Mouse (Mus musculus) hindbrain, embryonic 11.5 days (tissue): Measurements from ENCODE around the gene Chadl. TPM values are rescaled to one million over a fixed set of nuclear protein-coding genes. Genes with fewer than 3 reads are reported as not detected.
"Not testable (repeated sequence)": the region's sequence is repeated elsewhere in the genome, so short reads cannot be mapped to it uniquely, and the experiment has no call there.

Experiments used
- ATAC-seq: fragments of 200-750 bp; cut with Nextera tagmentation; 2 replicates; pipeline ENCODE4 v1.8.0; 2017; ENCODE audit warnings: mild to moderate bottlenecking, moderate TSS enrichment, moderate library complexity; ENCODE audit not compliant: low FRiP score
- DNase-seq: peaks from one replicate; pipeline ENCODE4 v3.0.0-alpha.2; 2015; ENCODE audit warnings: low spot score
- H3K27ac ChIP-seq: fragments of 300-500 bp; sonication (generic); 2 replicates; pipeline ENCODE4 v1.5.1; 2014; ENCODE audit warnings: mild to moderate bottlenecking, low read depth, low read length
- H3K27me3 ChIP-seq: fragments of 300-500 bp; sonication (generic); 2 replicates; pipeline ENCODE4 v1.6.1; 2014; ENCODE audit warnings: mild to moderate bottlenecking, low read length, moderate library complexity, mixed read lengths; ENCODE audit not compliant: control insufficient read depth, insufficient read depth
- H3K36me3 ChIP-seq: fragments of 300-500 bp; sonication (generic); 2 replicates; pipeline ENCODE4 v1.6.1; 2014; ENCODE audit warnings: mild to moderate bottlenecking, low read length, moderate library complexity, mixed read lengths; ENCODE audit not compliant: control insufficient read depth, insufficient read depth
- H3K4me1 ChIP-seq: fragments of 300-500 bp; sonication (generic); replicated peaks from 2 replicates; pipeline ENCODE4 v1.6.1; 2014; ENCODE audit warnings: low read length, mixed read lengths; ENCODE audit not compliant: control insufficient read depth, insufficient read depth
- H3K4me2 ChIP-seq: fragments of 300-500 bp; sonication (generic); replicated peaks from 2 replicates; pipeline ENCODE4 v1.6.1; 2014; ENCODE audit warnings: mild to moderate bottlenecking, low read depth, low read length
- H3K4me3 ChIP-seq: fragments of 300-500 bp; sonication (generic); 2 replicates; pipeline ENCODE4 v1.5.1; 2014; ENCODE audit warnings: low read depth, low read length
- H3K9ac ChIP-seq: fragments of 300-500 bp; sonication (generic); 2 replicates; pipeline ENCODE4 v1.6.1; 2014; ENCODE audit warnings: low read depth, low read length
- H3K9me3 ChIP-seq: fragments of 300-500 bp; sonication (generic); 2 replicates; pipeline ENCODE4 v1.6.1; 2016; ENCODE audit warnings: low read length; ENCODE audit not compliant: control insufficient read depth
- WGBS: fragments of 180-500 bp; shearing (Covaris S2); extraction: QIAGEN DNeasy Blood & Tissue Kit; methylation state at CpG from one replicate; pipeline ENCODE4 v1.1.7; 2014; 5-methylcytosine and 5-hydroxymethylcytosine counted together
- polyA plus RNA-seq: library from polyadenylated mRNA; unstranded; fragments of >200 nt; fragmentation: Nextera tagmentation; extraction: Ambion mirVana; gene quantifications from 2 replicates; pipeline ENCODE4 v1.2.1, GENCODE M21; 2014

Gene Chadl
- polyA plus RNA-seq, result 3.5 and 3.6 TPM in 2 replicates

DNA sequence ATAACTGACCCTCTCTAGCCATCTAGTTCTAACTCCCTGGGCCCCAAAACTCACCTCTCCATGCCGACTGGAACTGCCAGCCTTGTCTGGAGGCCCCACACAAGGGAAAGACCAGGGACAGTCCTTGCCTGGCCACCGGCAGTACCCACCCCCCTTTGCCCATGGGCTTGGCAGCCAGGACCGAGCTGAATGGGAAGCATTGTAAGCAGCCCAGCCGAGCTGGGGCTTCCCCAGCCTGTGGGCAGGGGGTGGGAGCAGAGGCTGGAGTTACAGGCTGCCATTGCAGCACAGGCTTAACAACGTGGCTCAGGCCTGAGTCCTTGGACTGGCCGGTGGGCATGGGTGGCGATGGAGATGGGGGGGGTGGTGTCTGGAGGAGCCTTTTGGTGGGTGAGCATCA, at the start of gene Chadl:
TSS of gene Chadl (minus strand) at position 113 of the 400 bp plus-strand sequence.
- H3K9ac ChIP-seq, result no peak within 1 kb of the TSS

DNA sequence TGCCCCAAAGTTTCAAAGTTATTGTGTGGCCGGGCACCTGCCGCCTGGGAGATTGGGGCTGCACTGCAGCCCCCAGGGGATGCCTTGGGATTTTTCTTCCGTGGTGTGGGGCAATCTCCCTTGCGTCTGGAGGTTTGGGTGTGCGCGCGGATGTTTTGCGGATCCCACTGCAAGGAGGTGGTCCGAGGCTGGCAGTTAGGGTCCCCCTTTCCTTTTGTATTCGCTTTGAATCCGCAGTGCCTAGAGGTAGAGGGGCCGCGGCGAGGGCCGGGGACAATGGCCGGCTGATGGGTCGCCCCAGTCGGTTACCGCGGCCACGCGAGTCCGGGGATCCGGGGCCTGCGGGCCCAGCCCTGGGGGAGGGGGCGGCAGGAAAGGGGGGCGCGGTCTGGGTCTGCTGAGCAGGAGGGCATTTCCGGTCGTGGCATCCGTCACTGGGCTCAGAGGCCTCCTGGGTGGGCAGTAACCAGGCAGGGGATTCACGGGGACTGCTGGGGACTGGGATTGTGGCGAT, 48.6 kb upstream of the Chadl start:
- WGBS, result under 1% methylated on average over 32 of the region's 33 CpGs
- ATAC-seq (peak; percentile 87), DNase-seq (peak; percentile 84)
- H3K4me2 ChIP-seq, result peak overlapping the region; percentile 76
- H3K9me3 ChIP-seq, result no peaks in the 10 kb centered on the region
- no peaks in the 10 kb centered on the region for H3K36me3 ChIP-seq
- H3K4me1 ChIP-seq, result no peaks in the 10 kb centered on the region; the same call in 1 of the 2 replicates
- peak overlapping the region; percentile 90 for H3K4me3 ChIP-seq
- peak overlapping the region; percentile 99 for H3K9ac ChIP-seq
- H3K27me3 ChIP-seq, result no peaks in the 10 kb centered on the region
- H3K27ac ChIP-seq, result peak overlapping the region; percentile 90

More for the DNA sequence above, at the start of gene Chadl:
- no peak within 1 kb of the TSS for H3K27ac ChIP-seq
- H3K36me3 ChIP-seq, result no peaks in the 10 kb centered on the region
- no peak for ATAC-seq
- H3K4me2 ChIP-seq, result no peak within 1 kb of the TSS
- H3K27me3 ChIP-seq, result peaks cover 30% of the 10 kb centered on the region
- H3K4me3 ChIP-seq, result no peak within 1 kb of the TSS
- peaks cover 6% of the 10 kb centered on the region for H3K4me1 ChIP-seq
- no peaks in the 10 kb centered on the region for H3K9me3 ChIP-seq
- 57% methylated on average over 7 of the region's 7 CpGs for WGBS
- no peak for DNase-seq

DNA sequence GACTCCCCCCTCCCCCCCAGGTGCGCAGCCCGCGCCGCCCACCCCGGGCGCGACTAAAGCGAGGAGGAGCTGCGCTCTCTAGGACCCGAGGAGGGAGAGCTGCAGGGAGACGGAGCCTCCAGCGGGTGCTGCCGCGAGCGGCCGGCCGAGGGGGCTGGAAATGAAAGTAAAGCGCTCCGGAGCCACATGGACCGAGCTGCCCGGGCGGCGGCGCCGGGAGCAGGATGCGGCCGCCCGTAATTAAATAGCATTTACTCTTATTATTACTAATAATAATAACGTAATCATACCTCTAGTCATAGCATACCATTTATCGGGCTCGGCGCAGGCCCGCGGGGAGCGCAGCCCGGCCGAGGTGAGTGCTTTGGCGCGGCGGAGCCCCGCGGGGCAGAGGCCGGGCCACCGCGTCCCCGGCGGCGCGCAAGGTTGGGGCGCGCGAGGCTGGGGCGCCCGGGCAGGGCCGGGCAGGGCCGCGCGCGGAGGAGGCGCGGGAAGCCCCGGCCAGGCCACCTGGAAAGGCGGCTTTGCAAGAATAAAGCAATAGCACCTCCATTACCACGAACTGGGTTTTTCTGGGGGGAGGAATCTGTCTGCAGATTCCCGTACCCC, 48.0 kb upstream of the Chadl start, which contains the start of the genes Zc3h7b and Rangap1:
TSS of gene Zc3h7b (plus strand) at position 66 of the 609 bp plus-strand sequence.
TSS of gene Rangap1 (minus strand) at position 539 of the 609 bp plus-strand sequence.
- H3K4me2 ChIP-seq, result peak within 1 kb of the TSS; percentile 76
- H3K27me3 ChIP-seq, result no peaks in the 10 kb centered on the region
- no peaks in the 10 kb centered on the region for H3K36me3 ChIP-seq
- peak within 1 kb of the TSS; percentile 99 for H3K9ac ChIP-seq
- H3K9me3 ChIP-seq, result no peaks in the 10 kb centered on the region
- under 1% methylated on average over 52 of the region's 65 CpGs for WGBS
- peak within 1 kb of the TSS; percentile 90 for H3K27ac ChIP-seq
- peak within 1 kb of the TSS; percentile 90 for H3K4me3 ChIP-seq
- DNase-seq (peak; percentile 79), ATAC-seq (peak; percentile 84)
- H3K4me1 ChIP-seq, result no peaks in the 10 kb centered on the region; the same call in 1 of the 2 replicates

DNA sequence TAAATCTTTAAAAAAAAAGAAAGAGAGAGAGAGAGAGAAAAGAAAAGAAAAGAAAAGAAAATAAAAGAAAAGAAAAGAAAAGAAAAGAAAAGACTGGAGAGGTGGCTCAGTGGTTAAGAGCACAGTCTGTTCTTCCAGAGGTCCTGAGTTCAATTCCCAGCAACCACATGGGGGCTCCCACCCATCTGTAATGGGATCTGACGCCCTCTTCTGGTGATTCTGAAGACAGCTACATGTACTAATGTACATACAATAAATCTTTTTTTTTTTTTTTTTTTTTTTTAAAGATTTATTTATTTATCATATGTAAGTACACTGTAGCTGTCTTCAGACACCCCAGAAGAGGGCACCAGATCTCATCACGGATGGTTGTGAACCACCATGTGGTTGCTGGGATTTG, 45.3 kb upstream of the Chadl start:
- H3K4me3 ChIP-seq, H3K9ac ChIP-seq, H3K9me3 ChIP-seq, H3K4me2 ChIP-seq, H3K36me3 ChIP-seq, ATAC-seq, H3K27me3 ChIP-seq, H3K4me1 ChIP-seq, DNase-seq, H3K27ac ChIP-seq: not testable (repeated sequence)
- WGBS, result 19% methylated on average over 1 of the region's 2 CpGs

DNA sequence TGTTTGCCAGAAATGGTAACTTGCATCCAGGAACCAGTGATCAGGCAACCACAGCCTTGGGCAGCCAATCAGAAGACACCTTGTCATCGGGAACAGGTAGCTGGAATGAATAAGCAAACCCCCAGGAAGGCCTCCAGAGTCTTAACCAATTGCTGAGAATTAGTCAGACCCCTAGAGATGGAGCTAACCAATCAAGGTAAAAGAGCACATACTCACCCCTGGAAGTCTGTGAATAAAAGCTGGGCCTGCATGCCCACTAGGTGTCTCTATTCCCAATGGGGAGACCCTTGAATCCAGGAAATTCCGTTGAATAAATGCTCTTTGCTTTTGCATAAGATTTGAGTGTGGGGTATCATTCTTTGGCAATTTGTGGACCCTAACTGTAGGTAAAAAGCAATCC, 42.8 kb upstream of the Chadl start:
- H3K9ac ChIP-seq, result no peak overlapping the region

DNA sequence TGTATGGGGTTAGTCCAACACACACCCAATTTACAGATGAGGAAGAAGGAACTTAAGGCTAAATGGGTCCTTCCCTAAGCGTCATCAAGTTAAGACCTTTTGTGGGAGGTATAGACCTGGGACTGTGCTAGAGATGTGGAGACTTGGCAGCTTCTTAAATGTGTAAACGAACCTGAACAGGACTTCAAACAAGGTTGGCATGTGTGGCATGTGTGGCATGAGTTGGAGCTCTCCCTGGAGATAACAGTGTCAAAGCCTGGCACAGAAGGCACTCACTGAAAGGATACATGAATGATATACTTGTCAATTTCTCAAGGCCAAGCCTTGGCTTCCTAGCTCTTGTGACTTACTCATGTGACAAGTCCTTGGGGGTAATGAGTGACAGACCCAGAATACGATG, 42.2 kb upstream of the Chadl start:
- 76% methylated on average over 3 of the region's 3 CpGs for WGBS
- H3K4me2 ChIP-seq, result no peak overlapping the region

More for the DNA sequence above, 42.8 kb upstream of the Chadl start:
- Histone ChIP-seq H3K4me2 (no peak overlapping the region), H3K4me3 (no peak overlapping the region), H3K36me3 (no peaks in the 10 kb centered on the region), H3K27ac (no peak overlapping the region), H3K4me1 (no peaks in the 10 kb centered on the region), H3K27me3 (no peaks in the 10 kb centered on the region), H3K9me3 (no peaks in the 10 kb centered on the region)
- ATAC-seq (no peak), DNase-seq (no peak)
- WGBS, result 11% methylated on average over 2 of the region's 2 CpGs

DNA sequence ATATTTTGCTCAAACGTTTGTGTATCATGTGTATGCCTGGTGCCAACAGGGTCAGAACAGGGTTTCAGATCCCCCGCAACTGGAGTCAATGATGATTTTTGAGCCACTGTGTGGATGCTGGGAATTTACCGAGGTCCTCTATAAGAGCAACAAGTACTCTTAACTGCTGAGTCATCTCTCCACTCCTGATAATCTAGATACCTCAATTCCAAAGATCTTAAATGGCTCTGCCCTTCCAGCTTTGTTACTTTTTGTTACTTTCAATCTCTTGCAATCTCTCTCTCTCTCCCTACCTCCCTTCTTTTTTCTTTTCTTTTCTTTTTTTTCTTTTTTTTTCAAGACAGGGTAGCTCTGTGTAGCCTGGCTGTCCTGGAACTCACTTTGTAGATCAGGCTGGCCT, 38.0 kb upstream of the Chadl start:
- Histone ChIP-seq H3K4me3 (no peak overlapping the region), H3K9me3 (no peaks in the 10 kb centered on the region), H3K9ac (no peak overlapping the region), H3K27me3 (no peaks in the 10 kb centered on the region), H3K36me3 (no peaks in the 10 kb centered on the region), H3K27ac (no peak overlapping the region), H3K4me2 (no peak overlapping the region), H3K4me1 (no peaks in the 10 kb centered on the region)
- 58% methylated on average over 3 of the region's 3 CpGs for WGBS
- DNase-seq (no peak), ATAC-seq (no peak)

More for the DNA sequence above, 42.2 kb upstream of the Chadl start:
- H3K27ac ChIP-seq, result no peak overlapping the region
- DNase-seq, result no peak
- H3K36me3 ChIP-seq, result no peaks in the 10 kb centered on the region
- no peak overlapping the region for H3K4me3 ChIP-seq
- no peak overlapping the region for H3K9ac ChIP-seq
- H3K27me3 ChIP-seq, result no peaks in the 10 kb centered on the region
- H3K9me3 ChIP-seq, result no peaks in the 10 kb centered on the region
- no peaks in the 10 kb centered on the region for H3K4me1 ChIP-seq
- ATAC-seq, result no peak

DNA sequence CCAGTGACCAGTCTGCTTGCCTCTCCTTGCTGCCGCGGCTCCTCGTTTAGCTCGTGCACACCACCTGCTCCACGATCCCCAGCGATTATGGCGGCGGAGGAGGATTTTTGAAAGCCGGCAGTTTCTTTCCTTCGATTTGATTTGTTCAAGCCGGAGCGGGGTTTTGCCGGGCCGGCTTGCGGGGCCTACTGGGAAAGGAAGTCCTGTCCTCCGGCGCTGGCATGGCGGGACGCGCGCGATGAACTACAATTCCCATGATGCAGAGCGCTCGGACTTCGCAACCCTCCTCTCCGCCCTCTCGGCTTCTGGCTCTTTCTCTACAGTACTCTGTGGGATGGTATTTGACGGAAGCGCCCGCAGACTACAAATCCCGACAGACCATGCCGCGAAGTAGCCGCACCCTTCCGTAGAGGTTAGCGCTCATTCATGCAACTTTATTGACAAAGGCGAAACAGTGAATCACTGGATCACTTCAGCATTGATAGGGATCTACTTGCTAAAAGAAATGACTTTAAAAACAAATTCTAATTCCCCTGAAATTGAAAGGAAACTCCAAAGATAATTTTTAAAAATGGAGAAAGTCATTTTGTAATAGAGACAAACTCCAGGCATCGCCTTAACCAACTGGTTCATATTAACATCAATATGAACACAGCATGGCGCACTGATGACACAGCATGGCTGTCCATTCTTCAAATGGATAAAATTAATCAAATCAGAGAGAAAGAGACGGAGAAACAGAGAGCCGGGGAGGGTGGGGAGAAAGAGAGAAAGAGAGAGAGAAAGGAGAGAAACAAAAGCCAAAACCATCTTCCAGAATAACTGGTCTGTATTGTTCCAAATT, 32.9 kb upstream of the Chadl start:
- H3K4me1 ChIP-seq, result no peaks in the 10 kb centered on the region; the same call in none of the 2 replicates
- H3K4me2 ChIP-seq, result peak overlapping the region; percentile 90
- H3K36me3 ChIP-seq, result peaks cover 2% of the 10 kb centered on the region; the same call in 1 of the 2 replicates
- DNase-seq (peak; percentile 98), ATAC-seq (peak; percentile 99)
- H3K9me3 ChIP-seq, result no peaks in the 10 kb centered on the region
- WGBS, result 5% methylated on average over 41 of the region's 41 CpGs
- H3K4me3 ChIP-seq, result peak overlapping the region; percentile 100
- peak overlapping the region; percentile 58; the same call in 1 of the 2 replicates for H3K27ac ChIP-seq
- H3K27me3 ChIP-seq, result no peaks in the 10 kb centered on the region
- H3K9ac ChIP-seq, result peak overlapping the region; percentile 92
